Mouse (Mus musculus) retina, postnatal 7 days (tissue): Measurements from ENCODE around the gene 1500011B03Rik.

Experiments used
- DNase-seq: peaks from one replicate; pipeline ENCODE4 v3.0.0-alpha.2; 2012; ENCODE audit warnings: low read depth, low spot score

Gene 1500011B03Rik

DNA sequence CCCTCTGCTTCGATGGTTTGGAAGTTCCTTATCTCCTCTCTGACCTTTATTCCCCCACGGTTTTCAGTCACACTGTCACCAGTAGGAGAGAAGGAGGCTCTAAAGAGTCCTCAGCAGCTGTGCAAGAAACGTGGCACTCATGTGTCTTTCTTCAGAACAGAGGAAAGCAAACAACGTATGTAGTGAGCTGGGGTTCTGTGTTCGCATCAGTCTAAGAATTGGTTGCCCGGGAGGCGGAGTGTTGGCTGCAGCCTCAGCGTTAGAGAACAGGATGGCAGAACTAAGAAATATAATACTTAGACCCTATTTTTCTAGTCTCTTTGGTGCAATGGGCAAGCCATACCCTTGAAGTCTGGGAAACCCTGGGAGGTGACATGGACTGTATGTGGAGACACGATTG is 40.3 kb downstream of the 1500011B03Rik start:
- no peak for DNase-seq

DNA sequence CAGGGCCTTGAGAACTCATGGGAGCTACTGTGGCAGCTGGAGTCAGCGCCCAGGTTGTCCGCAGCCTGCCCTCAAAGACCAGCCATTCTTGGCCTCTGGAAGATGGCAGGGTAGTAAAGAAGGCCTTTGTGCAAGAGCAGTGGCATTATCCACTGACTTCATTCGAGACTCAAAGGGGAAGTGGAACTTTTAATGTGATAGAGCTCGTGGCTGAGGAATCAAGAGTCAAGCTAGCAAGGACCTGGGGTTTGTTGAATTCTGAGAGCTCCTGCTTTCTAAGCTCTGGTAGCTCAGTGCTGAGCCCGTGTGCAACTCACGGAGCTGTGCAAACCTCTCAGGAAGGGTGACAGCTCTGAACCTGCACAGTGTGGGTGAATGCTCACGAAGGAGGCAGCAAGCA is 42.4 kb downstream of the 1500011B03Rik start:
- DNase-seq = no peak

DNA sequence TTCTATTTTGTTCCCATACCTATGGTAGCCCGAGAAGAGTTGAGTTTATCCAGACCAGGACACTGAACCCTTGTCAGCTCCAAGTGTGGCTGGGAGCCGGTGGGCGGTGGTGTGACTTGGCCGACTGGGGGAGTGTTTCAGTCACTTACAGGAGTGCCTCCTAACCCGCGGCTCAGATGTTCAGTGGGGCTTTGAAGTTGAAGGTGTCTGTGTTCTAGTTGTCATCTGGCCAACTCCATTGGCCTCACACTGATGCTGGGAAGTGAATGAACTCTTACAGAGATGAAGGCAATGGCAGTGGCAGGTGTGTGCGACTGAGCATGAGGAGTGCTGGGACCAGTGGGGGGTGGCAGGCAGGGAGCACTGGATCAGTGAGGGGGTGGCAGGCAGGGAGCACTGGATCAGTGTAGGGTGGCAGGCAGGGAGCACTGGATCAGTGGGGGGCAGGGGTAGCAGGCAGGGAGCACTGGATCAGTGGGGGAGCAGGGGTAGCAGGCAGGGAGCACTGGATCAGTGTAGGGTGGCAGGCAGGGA is 43.2 kb downstream of the 1500011B03Rik start:
- DNase-seq = no peak

DNA sequence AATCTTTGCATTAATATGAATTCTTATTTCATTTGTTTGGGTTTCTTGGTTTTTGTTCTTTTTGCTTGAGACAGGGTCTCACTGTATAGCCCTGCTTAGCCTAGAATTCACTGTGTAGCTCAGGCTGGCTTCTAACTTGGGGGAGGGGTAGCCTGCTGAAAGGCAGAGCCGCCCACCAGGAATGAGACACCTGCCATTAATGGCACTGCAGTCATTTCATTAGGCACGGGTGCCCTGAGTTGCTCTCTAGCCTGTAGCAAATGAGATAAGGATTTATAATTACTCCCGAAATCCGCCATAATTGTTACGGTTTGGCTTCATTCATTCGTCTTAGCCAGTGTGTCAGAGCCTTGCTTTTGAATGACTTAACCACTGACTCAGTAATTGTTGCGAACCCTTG is 47.1 kb downstream of the 1500011B03Rik start:
- no peak for DNase-seq

DNA sequence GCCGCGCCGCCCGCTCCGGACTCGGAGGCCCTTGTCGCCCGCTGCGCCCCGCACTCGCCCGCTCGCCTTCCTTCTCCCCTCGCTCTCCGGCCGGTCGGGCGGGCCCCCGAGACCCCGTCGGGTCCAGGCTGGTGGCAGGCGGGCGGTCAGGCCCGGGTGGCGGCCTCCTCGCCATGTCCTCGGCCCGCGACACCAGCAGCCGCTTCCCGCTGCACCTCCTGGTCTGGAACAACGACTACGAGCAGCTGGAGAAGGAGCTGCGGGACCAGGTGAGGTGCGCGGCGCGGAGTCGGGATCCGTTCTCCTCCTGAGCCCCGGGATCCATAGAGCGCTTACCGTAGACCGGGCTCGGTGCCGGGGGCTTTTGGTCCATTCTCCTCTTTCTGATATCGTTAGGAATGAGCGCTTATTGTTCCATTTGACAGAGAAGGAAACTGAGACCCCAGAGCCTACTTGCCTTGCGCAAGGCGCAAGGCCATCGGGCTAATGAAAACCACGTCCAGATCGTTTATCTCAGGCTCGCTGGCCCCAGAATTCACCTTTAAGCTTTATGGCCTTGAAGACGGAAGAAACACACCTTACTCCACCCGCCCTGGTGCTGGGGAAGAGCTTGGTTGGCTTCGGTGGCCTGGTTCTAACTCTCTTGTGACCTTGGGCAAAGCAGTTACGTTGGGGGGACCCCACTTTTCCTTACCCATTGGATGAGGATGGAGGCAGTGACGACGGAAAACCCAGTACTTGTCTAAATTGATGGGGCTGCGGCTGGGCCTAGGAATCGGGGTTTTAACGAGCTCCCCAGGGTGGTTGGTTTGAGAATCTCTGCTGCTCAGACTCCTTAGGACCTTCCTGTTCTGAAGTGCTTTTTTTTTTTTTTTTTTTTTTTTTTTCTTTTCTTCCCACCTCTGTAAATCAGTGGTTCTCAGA is 48.0 kb downstream of the 1500011B03Rik start, which contains the start of gene Git2:
TSS of gene Git2 (minus strand) at position 462 of the 924 bp plus-strand sequence.
- DNase-seq = no peak

DNA sequence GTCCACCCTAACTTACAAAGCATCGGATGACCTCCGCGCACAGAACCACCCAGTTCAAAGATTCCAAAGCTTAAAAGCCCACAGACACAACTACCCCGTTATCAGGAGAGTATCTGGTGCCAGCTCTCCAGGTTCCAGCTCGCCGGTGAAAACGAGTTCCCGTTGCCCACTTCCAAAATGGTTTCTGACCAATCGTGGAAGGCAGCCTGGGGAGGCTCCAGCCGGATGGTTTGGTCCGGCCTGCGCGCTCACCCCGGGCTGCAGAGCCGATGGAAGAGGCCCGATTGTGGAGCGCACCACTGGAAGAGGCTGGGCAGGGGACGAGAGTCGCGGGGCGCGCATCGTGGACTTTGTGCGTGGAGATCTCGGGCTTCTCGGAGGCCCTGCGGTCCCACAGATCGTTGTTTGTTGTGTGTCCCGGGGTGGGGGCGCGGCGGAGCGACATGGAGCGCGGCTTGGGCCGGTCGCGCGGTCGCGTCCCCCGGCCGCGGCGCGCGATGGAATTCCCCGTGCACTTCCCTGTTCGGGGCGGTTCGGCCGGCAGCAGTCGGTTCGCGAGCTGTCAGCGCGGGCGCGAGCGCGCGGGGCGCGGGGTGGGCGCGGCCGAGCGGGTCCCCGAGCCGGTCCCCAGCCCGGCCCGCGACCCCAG is 48.7 kb downstream of the 1500011B03Rik start, which contains the start of gene Ankrd13a:
TSS of gene Ankrd13a (plus strand) at position 275 of the 649 bp plus-strand sequence.
- DNase-seq = peak; percentile 88

DNA sequence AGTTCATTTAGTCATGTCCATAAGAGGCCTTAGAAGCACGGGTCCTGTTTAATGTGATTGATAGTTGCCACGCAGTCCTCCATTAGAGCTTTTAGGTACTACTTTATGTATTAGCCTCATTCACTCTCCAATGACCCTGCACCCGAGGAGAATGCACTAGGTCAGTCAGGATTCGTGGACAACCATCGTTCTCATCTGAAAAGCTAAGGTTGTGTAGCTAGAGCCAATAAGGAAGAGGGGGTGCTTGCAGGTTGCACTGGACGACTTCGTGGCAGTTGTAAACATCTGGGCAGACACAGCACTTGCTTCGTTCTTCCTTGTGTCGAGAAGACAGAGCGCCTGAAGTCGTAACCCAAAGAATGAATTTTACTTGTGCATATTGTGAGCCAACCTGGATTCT is 49.5 kb downstream of the 1500011B03Rik start:
- DNase-seq = no peak

DNA sequence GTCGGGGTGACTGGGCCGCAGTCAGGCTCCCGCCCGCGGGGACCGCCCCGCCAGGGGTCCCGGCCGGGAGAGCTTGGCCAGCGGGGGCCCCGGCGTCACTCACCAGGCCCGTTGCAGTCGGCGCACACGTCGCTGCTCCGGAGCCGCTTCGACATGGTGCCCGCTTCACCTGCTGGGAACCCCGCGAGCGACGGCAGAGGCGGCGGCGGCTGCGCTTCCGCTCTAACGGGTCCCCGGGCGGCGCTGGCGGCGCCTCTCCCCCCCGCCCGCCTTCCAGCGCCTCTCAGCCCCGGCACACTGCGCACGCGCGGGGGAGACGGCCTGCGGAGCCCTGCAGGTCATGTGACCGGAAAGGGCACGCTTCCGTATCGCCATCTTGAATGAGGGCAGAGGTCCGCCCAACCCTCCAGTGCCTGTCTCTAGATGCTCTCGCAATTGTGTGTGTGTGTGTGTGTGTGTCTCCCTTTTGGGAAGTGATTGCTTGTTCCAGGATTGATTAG is 50.0 kb downstream of the 1500011B03Rik start:
- peak; percentile 96 for DNase-seq

DNA sequence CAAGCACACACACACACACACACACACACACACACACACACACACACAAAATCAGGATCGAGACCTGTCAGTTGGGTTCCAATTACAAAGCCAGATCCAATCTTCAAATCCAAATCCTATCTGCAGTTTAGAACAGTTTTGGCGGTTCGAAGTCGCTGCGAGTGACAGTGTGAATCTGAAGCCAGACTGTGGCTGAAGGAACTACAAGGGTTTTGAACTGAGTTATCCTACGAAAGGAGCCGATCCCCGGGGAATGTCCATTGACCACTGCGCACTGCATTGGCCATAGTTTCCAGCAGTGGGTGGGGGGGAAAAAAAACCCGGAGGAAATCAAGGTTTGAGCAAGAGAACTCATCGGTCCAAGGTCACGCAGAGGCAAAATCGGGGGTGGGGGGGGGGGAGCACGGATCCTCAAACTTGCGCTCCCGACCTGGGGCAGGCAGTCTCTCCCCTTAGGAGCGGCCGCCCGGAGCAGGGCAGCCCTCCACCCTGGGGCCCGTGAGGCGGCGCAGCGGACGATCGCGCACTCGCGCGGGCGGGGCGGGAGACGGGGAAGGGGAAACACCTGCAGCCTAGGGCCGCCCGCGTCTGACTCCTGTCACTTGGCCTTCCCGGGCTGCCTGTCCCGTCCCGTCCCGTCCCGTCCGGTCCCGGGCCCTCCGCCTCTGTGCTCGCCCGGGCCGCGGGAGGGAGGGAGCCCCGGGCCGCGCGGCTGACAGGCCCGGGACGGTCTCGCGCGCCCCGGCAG is 50.6 kb downstream of the 1500011B03Rik start:
- DNase-seq = no peak

DNA sequence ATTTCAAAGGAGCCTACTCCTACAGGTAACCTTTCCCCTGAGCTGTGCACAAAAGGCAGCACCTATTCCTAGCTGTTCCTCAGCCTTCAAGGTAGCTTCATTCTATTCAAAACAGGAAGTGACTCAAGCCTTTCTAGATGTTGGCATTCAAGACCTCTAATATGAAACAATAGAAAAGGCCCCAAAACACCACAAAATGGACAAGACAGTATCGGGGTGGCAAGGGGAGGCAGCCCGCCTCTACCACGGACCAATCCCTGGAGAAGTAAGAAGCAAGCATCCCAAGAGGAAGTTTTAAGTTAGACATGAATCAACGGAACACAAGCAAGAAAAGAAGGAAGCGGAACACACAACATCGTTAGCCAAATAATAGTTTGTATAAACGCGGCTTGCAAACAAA is 51.5 kb downstream of the 1500011B03Rik start:
- DNase-seq = no peak

DNA sequence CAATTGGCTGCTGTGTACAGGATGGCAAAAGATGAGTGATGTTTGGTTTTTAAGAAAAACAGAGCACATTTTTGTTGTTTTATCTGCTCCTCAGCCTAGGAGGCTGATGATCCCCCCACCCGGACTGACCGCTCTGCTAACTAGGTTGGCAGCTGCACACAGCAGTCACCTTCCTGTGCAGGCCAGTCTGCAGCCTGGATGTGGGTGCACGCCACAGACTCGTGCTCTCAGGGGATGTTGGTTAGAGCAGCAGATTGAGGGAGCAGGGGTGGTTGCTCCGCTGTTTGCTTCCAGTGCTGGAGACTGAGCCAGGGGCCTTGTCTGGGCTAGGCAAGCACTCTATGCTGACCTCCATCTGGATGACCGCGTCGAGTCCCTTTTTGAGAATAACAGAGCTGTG is 53.5 kb downstream of the 1500011B03Rik start:
- no peak for DNase-seq

DNA sequence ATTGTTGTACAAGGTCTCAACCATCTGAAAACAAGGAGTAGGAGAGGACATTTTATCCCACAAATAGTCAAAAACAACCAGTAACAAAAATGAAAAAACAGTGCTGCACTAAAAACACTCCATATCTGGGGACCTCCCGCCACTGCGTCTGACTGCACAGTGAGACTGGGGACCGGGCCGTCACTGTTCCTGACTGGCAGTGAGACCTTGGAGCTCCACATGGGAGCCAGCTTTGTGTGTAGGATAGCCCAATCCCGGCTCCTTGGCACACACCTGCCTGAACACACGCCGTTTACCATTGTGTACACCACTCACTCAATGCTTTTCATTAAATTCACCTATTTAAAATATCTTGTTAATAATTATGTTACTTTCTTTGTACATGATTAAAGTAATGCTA is 56.1 kb downstream of the 1500011B03Rik start:
- DNase-seq = no peak

DNA sequence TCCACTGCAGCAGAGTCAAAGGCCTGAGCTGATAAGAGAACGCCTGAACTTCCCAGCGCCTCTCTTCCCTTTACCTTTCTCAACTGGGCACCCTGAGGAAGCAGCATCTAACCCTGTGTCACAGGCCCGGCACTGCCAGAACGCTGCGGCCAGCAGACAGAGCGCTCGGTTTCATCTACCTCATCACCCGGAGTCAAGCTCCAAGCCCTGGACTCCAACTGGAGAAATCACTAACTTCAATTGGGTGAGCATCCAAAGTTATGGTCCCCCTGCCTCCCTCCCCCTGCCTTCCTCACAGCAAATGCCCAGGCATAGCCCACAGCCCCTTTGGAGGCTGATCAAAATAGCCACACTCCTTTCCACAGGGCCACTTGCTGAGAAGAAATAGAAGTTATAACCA is 56.6 kb downstream of the 1500011B03Rik start:
- DNase-seq = no peak

DNA sequence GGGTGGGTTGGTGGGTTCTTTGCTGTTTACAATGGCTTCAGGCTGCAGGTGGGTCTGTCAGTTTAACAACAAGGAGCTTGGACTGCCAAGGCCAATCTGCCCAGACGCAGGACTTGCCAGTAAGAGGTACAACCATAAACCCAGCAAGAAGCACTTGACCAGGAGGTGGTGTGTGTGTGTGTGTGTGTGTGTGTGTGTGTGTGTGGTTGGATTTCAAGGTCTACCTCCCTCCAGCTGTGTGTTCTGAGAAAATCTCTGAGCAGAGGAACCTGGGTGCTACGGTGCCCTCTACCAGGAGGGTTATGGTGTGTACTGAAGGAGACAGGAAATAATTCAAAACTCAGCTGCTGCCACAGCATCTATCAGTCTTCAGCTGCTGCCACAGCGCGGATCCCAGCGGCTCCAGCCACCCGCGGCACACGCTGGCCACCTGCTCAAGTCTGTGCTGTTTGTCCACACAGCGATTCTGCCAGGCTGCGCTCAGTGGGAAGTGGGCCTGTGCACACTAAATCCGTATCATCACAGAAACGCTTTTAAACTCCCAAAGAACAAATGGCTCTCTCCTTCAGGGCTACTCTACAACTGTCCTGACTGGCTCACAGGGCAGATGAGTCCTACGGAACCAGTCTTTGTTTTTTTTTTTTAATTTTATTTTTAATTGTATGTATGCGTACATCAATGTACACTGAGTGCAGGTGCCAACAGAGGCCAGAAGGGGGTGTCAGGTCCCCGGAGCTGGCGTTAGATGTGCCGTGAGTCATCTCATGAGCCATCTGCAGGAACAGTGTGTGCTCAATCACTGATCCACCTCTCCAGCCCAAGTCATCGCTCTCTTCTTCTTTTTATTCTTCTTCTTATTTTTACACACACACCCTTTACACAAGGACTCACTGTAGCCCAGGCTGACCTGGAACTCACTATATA is 58.2 kb downstream of the 1500011B03Rik start:
- DNase-seq = no peak

DNA sequence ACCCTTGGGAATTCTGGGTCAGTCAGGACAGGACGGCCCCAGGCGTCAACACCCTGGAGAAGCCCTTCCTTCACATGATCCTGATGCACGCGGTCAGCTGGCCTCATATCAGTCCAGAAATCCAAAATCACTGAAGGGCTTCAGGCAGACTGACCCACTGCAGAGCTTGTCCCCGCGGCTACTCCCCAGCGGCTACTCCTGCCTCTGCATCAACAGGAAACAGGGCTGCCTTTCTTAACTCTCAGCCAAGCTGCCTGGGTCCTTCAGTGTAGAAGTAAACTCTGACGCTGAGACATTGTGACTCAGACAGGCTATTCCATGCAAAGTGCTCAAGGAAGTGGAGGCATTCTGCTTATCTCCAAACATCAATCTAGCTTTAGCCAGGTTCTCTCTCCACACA is 61.3 kb downstream of the 1500011B03Rik start:
- no peak for DNase-seq

DNA sequence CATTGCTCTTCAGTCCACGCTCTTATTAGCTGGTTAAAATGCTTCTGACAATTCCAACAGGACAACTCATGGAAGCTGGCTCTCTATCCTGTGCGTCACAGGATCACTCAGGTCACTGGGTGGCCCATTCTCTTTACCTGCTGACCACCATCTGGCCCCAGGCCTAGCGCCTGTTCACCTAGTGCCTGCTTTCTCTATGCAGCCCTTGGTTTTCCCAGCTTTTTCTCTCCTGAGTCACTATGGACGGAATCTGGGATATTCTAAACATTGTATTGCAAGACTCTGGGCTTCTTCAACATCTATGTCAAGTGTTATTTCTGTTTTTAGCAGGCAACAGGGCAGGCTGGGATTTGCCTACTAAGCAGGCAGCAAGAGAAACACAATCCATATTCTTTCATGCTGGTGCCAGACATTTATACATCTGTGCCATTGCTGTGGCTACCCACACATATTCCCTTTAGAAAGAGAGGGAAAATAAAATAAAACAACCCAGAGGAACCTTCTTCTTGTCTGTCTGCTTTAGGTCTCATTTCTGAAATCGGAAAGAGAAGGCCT is 63.7 kb downstream of the 1500011B03Rik start:
- DNase-seq = no peak
